Mouse (Mus musculus): ENCODE data around the gene Clybl. TPM values are rescaled to one million over a fixed set of nuclear protein-coding genes. Genes with fewer than 3 reads are reported as not detected.
A peak's percentile ranks its signal among the peaks of the same experiment; 100 is the strongest.

Clybl gene
- polyA plus RNA-seq, 1 experiment from 2014 or later = 27.9 TPM

DNA sequence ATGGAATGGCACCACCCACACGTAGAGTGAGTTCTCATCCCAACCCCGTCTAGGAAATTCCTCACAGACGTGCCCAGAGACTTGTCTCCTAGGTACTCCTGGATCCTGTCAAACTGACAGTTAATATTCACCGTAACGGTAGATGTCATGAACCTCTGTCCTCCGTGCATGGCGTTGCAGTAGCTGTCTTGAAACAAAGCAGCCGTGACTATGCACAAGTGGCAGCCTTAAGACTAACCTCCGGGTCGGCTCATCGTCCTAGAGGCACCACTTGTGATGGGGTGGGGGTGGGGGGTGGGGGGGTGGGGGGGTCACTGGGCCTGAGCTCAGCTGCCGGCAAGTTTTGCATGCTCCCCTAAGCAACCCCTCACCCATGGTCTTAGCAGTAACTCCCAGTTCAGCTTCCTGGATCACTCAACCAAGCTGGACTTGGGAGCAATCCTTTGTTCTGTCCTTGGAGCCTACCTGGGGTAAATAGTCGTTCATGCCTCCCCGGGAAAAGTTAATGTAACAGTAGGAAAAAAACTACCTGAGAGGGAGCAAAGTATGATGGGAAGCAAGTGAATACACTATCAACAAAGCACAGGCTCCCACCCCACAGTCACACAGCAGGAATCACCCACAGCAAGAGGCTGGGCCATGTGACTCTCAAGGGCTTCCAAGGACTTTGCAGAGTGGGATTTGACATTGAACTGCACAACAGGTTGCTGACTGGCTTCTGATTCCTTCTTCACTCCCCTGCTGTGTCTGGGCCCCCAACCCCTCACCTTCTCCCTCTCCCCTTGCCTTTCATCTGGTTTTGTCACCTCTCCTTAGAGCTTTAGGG, 150.3 kb downstream of the Clybl start:
- Histone ChIP-seq H3K9ac (ENCODE audit: low read length) (no peak overlapping the region), H3K4me2 (ENCODE audit: low read depth, severe bottlenecking) (no peak overlapping the region), H3K4me1 (ENCODE audit: control insufficient read depth, insufficient read depth, low read length) (peaks cover 6% of the 10 kb centered on the region; the same call in 1 of the 2 replicates), H3K4me3 (ENCODE audit: low read depth, low read length) (no peak overlapping the region), H3K27me3 (ENCODE audit: control insufficient read depth, insufficient read depth, low read length) (no peaks in the 10 kb centered on the region), H3K9me3 (ENCODE audit: control insufficient read depth, low read length) (no peaks in the 10 kb centered on the region), H3K27ac (replicated peaks; ENCODE audit: low read depth, low read length) (no peak overlapping the region), H3K36me3 (ENCODE audit: control insufficient read depth, insufficient read depth, low read length) (no peaks in the 10 kb centered on the region)
- no peak for ATAC-seq (ENCODE audit: insufficient number of reproducible peaks, low FRiP score, low TSS enrichment, low read depth)
- no peak for DNase-seq (ENCODE audit: low spot score)
- WGBS = 39% methylated on average over 14 of the region's 14 CpGs

DNA sequence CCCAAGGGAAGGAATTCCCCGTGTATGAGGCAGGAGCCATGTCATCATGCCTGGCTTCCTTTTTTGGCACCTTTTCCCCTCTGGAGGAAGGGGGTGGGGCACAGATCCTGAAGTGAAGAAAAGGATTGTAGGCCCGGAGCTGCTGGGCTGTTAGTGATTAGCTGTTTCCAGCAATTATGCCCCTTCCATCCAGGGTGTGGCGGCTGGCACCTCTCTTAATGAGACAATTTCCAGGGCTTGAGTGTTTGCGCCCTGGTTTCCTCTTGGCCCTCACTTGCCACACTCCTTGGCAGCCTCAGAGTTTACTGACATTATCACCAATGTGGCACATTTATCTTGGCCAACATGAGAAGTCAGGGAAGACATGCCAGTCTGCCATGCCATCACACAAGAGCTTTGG, 155.5 kb downstream of the Clybl start:
- Histone ChIP-seq H3K9me3 (ENCODE audit: control insufficient read depth, low read length) (no peaks in the 10 kb centered on the region), H3K4me2 (ENCODE audit: low read depth, severe bottlenecking) (no peak overlapping the region), H3K27ac (replicated peaks; ENCODE audit: low read depth, low read length) (no peak overlapping the region), H3K4me1 (ENCODE audit: control insufficient read depth, insufficient read depth, low read length) (peaks cover 7% of the 10 kb centered on the region; the same call in 1 of the 2 replicates), H3K36me3 (ENCODE audit: control insufficient read depth, insufficient read depth, low read length) (no peaks in the 10 kb centered on the region), H3K27me3 (ENCODE audit: control insufficient read depth, insufficient read depth, low read length) (no peaks in the 10 kb centered on the region), H3K4me3 (ENCODE audit: low read depth, low read length) (no peak overlapping the region), H3K9ac (ENCODE audit: low read length) (no peak overlapping the region)
- WGBS = 14% methylated on average over 4 of the region's 4 CpGs
- DNase-seq (ENCODE audit: low spot score) = peak; percentile 30
- no peak for ATAC-seq (ENCODE audit: insufficient number of reproducible peaks, low FRiP score, low TSS enrichment, low read depth)

DNA sequence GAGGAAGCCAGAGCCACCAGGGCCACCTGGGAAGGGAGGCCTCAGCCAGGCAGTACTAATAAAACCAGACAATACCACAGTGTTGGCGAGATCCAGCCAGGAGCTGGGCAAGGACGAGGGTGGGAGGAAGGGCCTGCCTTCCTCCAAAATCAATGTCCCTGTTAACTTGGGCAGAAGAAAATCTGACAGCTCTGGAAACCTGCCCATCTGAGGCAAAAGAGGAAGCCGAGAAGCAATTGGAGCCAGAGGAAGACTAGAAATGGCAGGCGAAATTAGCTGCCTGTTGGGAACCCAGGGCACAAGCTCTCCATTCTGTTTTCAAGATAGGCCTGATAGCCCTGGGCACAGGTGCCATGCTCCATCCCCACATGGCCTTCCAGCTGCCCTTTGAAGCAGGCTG, 157.3 kb downstream of the Clybl start:
- no peak overlapping the region for H3K4me2 ChIP-seq (ENCODE audit: low read depth, severe bottlenecking)
- DNase-seq (ENCODE audit: low spot score) = no peak
- H3K36me3 ChIP-seq (ENCODE audit: control insufficient read depth, insufficient read depth, low read length) = no peaks in the 10 kb centered on the region
- no peaks in the 10 kb centered on the region for H3K27me3 ChIP-seq (ENCODE audit: control insufficient read depth, insufficient read depth, low read length)
- no peaks in the 10 kb centered on the region for H3K9me3 ChIP-seq (ENCODE audit: control insufficient read depth, low read length)
- no peak overlapping the region for H3K27ac ChIP-seq (replicated peaks; ENCODE audit: low read depth, low read length)
- H3K4me3 ChIP-seq (ENCODE audit: low read depth, low read length) = no peak overlapping the region
- no peak for ATAC-seq (ENCODE audit: insufficient number of reproducible peaks, low FRiP score, low TSS enrichment, low read depth)
- no peak overlapping the region for H3K9ac ChIP-seq (ENCODE audit: low read length)
- WGBS = 81% methylated on average over 4 of the region's 4 CpGs
- peaks cover 3% of the 10 kb centered on the region; the same call in 1 of the 2 replicates for H3K4me1 ChIP-seq (ENCODE audit: control insufficient read depth, insufficient read depth, low read length)

DNA sequence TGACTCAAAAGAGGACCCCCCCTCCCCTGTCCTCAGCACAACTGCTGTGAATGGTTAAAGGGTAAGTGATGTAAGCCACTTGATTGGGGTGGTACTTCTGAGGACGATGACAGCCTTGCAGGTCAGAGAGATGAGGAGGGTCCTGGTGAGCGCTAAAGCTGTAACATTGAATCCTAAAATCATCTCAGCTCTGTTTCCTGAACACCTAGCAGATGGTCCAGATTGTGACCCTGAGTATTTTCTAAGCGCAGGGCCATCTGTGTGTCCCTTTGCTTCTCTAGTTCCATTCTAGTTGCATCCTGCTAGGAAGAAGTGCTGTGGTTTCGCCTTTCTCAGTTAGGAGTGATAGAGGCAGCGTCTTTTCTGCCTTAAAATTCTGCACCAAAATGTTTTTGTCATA, 158.6 kb downstream of the Clybl start:
- H3K4me2 ChIP-seq (ENCODE audit: low read depth, severe bottlenecking) = no peak overlapping the region
- H3K27me3 ChIP-seq (ENCODE audit: control insufficient read depth, insufficient read depth, low read length) = no peaks in the 10 kb centered on the region
- H3K9ac ChIP-seq (ENCODE audit: low read length) = no peak overlapping the region
- ATAC-seq (ENCODE audit: insufficient number of reproducible peaks, low FRiP score, low TSS enrichment, low read depth) = no peak
- H3K4me3 ChIP-seq (ENCODE audit: low read depth, low read length) = no peak overlapping the region
- H3K4me1 ChIP-seq (ENCODE audit: control insufficient read depth, insufficient read depth, low read length) = peaks cover 3% of the 10 kb centered on the region; the same call in 1 of the 2 replicates
- no peaks in the 10 kb centered on the region for H3K9me3 ChIP-seq (ENCODE audit: control insufficient read depth, low read length)
- no peak overlapping the region for H3K27ac ChIP-seq (replicated peaks; ENCODE audit: low read depth, low read length)
- no peaks in the 10 kb centered on the region for H3K36me3 ChIP-seq (ENCODE audit: control insufficient read depth, insufficient read depth, low read length)
- 91% methylated on average over 5 of the region's 5 CpGs for WGBS
- DNase-seq (ENCODE audit: low spot score) = no peak

DNA sequence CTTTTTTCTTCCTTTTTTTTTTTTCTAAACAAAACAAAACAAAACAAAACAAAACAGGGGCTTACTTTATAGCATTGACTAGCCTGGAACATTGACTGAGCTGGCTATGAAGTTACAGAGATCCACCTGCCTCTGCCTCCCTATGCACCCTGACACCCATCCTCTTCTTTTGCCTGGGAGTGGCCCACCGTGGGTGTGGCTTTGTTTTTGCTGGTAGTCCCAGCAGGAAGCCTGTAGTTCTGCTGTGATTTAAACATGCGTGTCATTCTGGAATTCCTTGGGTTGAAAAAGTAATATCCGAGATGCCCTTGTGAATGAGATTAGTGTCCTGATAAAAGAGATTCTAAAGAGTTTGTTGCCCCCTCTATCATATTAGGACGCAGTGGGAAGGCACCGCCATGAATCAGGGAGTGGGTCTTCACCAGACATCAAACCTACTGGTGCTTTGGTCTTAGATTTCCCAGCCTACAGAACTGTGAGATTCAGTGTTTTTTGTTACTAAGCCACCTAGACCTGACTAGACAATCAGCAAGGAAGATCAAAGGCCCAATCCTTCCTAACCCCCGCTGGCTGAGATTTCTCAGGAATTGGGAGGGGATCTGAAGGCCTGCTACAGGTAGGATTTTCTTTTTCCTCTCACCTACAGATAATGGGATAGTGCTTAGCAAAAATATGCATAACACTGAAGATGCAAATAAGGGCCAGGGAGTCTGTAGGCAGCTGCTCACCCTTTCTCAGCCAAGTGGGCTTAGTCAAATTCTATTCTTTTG, 160.3 kb downstream of the Clybl start:
- H3K27me3 ChIP-seq (ENCODE audit: control insufficient read depth, insufficient read depth, low read length) = no peaks in the 10 kb centered on the region
- no peak overlapping the region for H3K4me2 ChIP-seq (ENCODE audit: low read depth, severe bottlenecking)
- H3K36me3 ChIP-seq (ENCODE audit: control insufficient read depth, insufficient read depth, low read length) = no peaks in the 10 kb centered on the region
- no peaks in the 10 kb centered on the region for H3K9me3 ChIP-seq (ENCODE audit: control insufficient read depth, low read length)
- 35% methylated on average over 6 of the region's 6 CpGs for WGBS
- DNase-seq (ENCODE audit: low spot score) (no peak), ATAC-seq (ENCODE audit: insufficient number of reproducible peaks, low FRiP score, low TSS enrichment, low read depth) (no peak)
- no peak overlapping the region for H3K9ac ChIP-seq (ENCODE audit: low read length)
- H3K4me3 ChIP-seq (ENCODE audit: low read depth, low read length) = no peak overlapping the region
- peaks cover 2% of the 10 kb centered on the region; the same call in 1 of the 2 replicates for H3K4me1 ChIP-seq (ENCODE audit: control insufficient read depth, insufficient read depth, low read length)
- H3K27ac ChIP-seq (replicated peaks; ENCODE audit: low read depth, low read length) = no peak overlapping the region

DNA sequence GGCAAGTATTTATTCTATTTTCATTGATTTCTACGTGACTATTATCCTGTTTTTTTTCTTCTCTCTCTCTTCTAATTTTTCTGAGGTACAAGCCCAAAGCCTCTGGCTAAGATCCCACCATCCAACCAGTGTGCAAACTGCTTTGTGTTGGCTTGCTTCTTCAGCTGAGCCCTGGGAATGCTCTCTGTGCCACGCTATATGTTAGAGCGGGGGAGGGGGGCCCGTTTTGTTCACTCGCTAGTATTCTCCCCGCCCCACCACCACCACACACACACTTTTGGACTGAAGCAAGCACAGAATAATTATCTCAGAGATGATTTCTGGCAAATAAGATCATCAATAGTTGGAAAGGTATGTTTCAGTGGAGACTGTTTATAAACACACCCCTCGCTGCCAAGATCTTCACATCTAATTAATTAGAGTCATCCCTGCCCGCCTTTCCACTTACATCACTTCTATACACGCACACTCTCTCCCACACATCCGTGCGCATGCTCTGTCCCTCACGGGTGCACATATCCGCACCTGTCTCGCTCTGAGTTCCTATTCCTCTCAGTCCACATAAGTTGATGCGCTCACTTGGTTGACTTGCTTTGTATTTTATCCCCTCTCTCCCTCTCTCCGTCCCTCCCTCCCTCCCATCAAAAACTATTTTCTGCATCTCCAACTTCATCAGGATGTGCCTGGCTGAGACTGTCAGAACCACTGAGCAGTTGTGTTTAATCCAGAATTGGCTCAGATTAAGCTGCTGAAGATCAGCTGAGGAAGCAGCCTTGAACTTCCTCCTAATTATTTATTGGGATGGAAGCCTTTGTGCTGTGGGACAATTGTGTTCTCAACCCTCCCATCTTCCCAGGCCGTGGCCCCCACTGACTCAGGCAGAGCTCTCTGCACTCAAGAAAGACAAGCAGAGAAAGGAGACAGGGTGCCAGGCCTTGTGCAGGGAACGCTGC, 163.0 kb downstream of the Clybl start:
- ATAC-seq (ENCODE audit: insufficient number of reproducible peaks, low FRiP score, low TSS enrichment, low read depth) = no peak
- H3K27me3 ChIP-seq (ENCODE audit: control insufficient read depth, insufficient read depth, low read length) = no peaks in the 10 kb centered on the region
- H3K4me2 ChIP-seq (ENCODE audit: low read depth, severe bottlenecking) = no peak overlapping the region
- no peaks in the 10 kb centered on the region for H3K4me1 ChIP-seq (ENCODE audit: control insufficient read depth, insufficient read depth, low read length)
- H3K27ac ChIP-seq (replicated peaks; ENCODE audit: low read depth, low read length) = no peak overlapping the region
- 78% methylated on average over 18 of the region's 18 CpGs for WGBS
- H3K4me3 ChIP-seq (ENCODE audit: low read depth, low read length) = no peak overlapping the region
- H3K9ac ChIP-seq (ENCODE audit: low read length) = no peak overlapping the region
- DNase-seq (ENCODE audit: low spot score) = no peak
- no peaks in the 10 kb centered on the region for H3K9me3 ChIP-seq (ENCODE audit: control insufficient read depth, low read length)
- H3K36me3 ChIP-seq (ENCODE audit: control insufficient read depth, insufficient read depth, low read length) = no peaks in the 10 kb centered on the region

DNA sequence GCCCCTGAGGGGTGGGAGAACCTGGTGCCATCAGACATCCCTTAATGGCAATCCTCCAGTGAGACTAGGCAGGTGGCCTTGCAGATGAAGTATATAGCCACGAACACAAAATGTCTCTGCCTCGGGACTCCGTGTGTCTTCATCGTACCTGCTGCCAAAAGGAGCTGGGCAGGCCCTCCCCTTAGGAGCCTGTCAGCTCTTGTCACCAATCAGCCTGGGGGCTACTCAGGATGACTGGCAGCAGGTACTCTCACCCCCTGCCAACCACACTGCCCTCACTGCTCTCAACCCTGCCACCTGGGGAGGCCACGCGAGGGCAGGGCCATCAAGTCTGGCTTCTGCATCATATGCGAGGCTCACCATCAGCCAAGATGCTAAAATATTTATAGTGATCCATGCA, 166.6 kb downstream of the Clybl start:
- ATAC-seq (ENCODE audit: insufficient number of reproducible peaks, low FRiP score, low TSS enrichment, low read depth) (no peak), DNase-seq (ENCODE audit: low spot score) (no peak)
- 84% methylated on average over 7 of the region's 7 CpGs for WGBS
- no peak overlapping the region for H3K27ac ChIP-seq (replicated peaks; ENCODE audit: low read depth, low read length)
- no peaks in the 10 kb centered on the region for H3K9me3 ChIP-seq (ENCODE audit: control insufficient read depth, low read length)
- no peaks in the 10 kb centered on the region for H3K4me1 ChIP-seq (ENCODE audit: control insufficient read depth, insufficient read depth, low read length)
- no peaks in the 10 kb centered on the region for H3K36me3 ChIP-seq (ENCODE audit: control insufficient read depth, insufficient read depth, low read length)
- H3K27me3 ChIP-seq (ENCODE audit: control insufficient read depth, insufficient read depth, low read length) = no peaks in the 10 kb centered on the region
- no peak overlapping the region for H3K4me3 ChIP-seq (ENCODE audit: low read depth, low read length)
- no peak overlapping the region for H3K4me2 ChIP-seq (ENCODE audit: low read depth, severe bottlenecking)
- no peak overlapping the region for H3K9ac ChIP-seq (ENCODE audit: low read length)

DNA sequence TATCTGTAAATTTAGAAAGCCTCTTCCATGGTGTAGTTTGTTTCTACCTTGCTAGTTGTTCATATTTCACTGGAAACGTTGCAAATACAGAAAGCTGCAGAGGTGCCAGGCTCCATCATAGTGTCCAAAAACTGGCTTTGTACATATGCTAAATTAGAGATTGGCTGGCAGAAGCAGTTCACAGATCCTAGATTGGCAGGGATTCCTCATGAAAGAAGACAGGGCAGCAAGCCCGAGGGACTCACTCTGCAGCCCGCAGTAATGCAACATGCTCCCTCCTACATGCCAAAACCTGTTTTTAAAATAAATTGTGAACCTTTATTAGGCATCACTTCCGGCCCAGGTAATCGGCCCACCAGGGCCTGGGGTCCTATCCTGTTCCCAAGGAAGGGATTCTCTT, 167.8 kb downstream of the Clybl start:
- no peak overlapping the region for H3K27ac ChIP-seq (replicated peaks; ENCODE audit: low read depth, low read length)
- H3K9me3 ChIP-seq (ENCODE audit: control insufficient read depth, low read length) = no peaks in the 10 kb centered on the region
- H3K27me3 ChIP-seq (ENCODE audit: control insufficient read depth, insufficient read depth, low read length) = no peaks in the 10 kb centered on the region
- no peak overlapping the region for H3K4me2 ChIP-seq (ENCODE audit: low read depth, severe bottlenecking)
- no peaks in the 10 kb centered on the region for H3K36me3 ChIP-seq (ENCODE audit: control insufficient read depth, insufficient read depth, low read length)
- H3K4me3 ChIP-seq (ENCODE audit: low read depth, low read length) = no peak overlapping the region
- no peaks in the 10 kb centered on the region for H3K4me1 ChIP-seq (ENCODE audit: control insufficient read depth, insufficient read depth, low read length)
- DNase-seq (ENCODE audit: low spot score) (no peak), ATAC-seq (ENCODE audit: insufficient number of reproducible peaks, low FRiP score, low TSS enrichment, low read depth) (no peak)
- no peak overlapping the region for H3K9ac ChIP-seq (ENCODE audit: low read length)
- 85% methylated on average over 5 of the region's 5 CpGs for WGBS

All from limb, embryonic 11.5 days (tissue).